Mouse (Mus musculus) lung, postnatal 0 days (tissue): ENCODE results near the gene Fgf14.

ENCODE experiments used
- CTCF ChIP-seq: IDR thresholded peaks from 2 replicates; pipeline ENCODE4 v1.5.1; 2016; ENCODE audit warnings: antibody characterized with exemption, mild to moderate bottlenecking
- EP300 ChIP-seq: IDR thresholded peaks from 2 replicates; pipeline ENCODE4 v1.6.1; 2016; ENCODE audit warnings: antibody characterized with exemption, mild to moderate bottlenecking, control low read depth

DNA sequence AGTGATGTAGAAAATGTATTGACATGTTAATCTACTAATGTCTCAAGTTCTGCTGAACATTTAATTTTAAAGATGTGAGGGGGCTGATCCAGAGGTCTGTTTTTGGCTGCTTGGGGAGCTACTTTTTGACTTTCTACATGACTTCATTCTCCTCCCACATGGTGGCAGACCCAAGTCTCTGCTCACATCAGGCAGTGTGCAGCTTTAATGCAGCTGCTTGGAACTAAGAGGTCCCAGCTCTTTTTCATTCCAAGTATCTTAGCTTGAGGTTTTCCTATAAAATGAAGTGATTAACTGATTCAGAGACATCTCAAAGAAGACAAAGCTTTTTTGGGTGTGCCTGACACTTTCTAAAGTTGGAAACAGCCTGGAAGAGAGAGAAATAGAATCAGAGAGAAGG lies 232.1 kb downstream of the Fgf14 start:
- TF ChIP-seq CTCF (no peak), EP300 (no peak)
